Mouse (Mus musculus) intestine, embryonic 14.5 days (tissue): ENCODE data around the gene Frmd4a. TPM values are rescaled to one million over a fixed set of nuclear protein-coding genes. Genes with fewer than 3 reads are reported as not detected.

Experiments
- ATAC-seq: fragments of 200-750 bp; cut with Nextera tagmentation; replicated peaks from 2 replicates; pipeline ENCODE4 v1.8.0; 2017; ENCODE audit warnings: low read depth, moderate number of reproducible peaks, moderate TSS enrichment, moderate library complexity; ENCODE audit not compliant: low FRiP score, low TSS enrichment
- DNase-seq: peaks from one replicate; pipeline ENCODE4 v3.0.0-alpha.2; 2018; ENCODE audit warnings: low spot score
- H3K27ac ChIP-seq: fragments of 300-500 bp; sonication (generic); 2 replicates; pipeline ENCODE4 v1.5.1; 2014; ENCODE audit warnings: low read depth, mild to moderate bottlenecking, control low read depth
- H3K27me3 ChIP-seq: fragments of 300-500 bp; sonication (generic); replicated peaks from 2 replicates; pipeline ENCODE4 v1.6.1; 2014; ENCODE audit warnings: low read length, control low read depth; ENCODE audit not compliant: control insufficient read depth, insufficient read depth
- H3K36me3 ChIP-seq: fragments of 300-500 bp; sonication (generic); 2 replicates; pipeline ENCODE4 v1.6.1; 2014; ENCODE audit warnings: low read length, control low read depth; ENCODE audit not compliant: control insufficient read depth, insufficient read depth
- H3K4me1 ChIP-seq: fragments of 300-500 bp; sonication (generic); replicated peaks from 2 replicates; pipeline ENCODE4 v1.6.1; 2014; ENCODE audit warnings: low read length, control low read depth, mixed read lengths; ENCODE audit not compliant: control insufficient read depth, insufficient read depth
- H3K4me2 ChIP-seq: fragments of 300-500 bp; sonication (generic); 2 replicates; pipeline ENCODE4 v1.6.1; 2014; ENCODE audit warnings: low read length
- H3K4me3 ChIP-seq: fragments of 300-500 bp; sonication (generic); 2 replicates; pipeline ENCODE4 v1.5.1; 2014; ENCODE audit warnings: low read depth, low read length, control low read depth, mixed read lengths
- H3K9ac ChIP-seq: fragments of 300-500 bp; sonication (generic); 2 replicates; pipeline ENCODE4 v1.6.1; 2014; ENCODE audit warnings: mild to moderate bottlenecking, low read length
- H3K9me3 ChIP-seq: fragments of 300-500 bp; sonication (generic); 2 replicates; pipeline ENCODE4 v1.6.1; 2016; ENCODE audit warnings: low read length, control low read depth; ENCODE audit not compliant: control insufficient read depth
- WGBS: fragments of 180-500 bp; shearing (Covaris S2); extraction: QIAGEN DNeasy Blood & Tissue Kit; methylation state at CpG from one replicate; pipeline ENCODE4 v1.1.7; 2014; 5-methylcytosine and 5-hydroxymethylcytosine counted together
- polyA plus RNA-seq: library from polyadenylated mRNA; unstranded; fragments of >200 nt; fragmentation: Nextera tagmentation; extraction: Ambion mirVana; gene quantifications from 2 replicates; pipeline ENCODE4 v1.2.1, GENCODE M21; 2014

Frmd4a gene
- polyA plus RNA-seq: 28.8 and 32.9 TPM in 2 replicates

GRCm38 (mm10) chr2:4017528-4018288, at the start of gene Frmd4a:
TSS of gene Frmd4a (plus strand) at chr2:4017717.
- Histone ChIP-seq H3K9ac (no peak within 1 kb of the TSS), H3K36me3 (no peaks in the 10 kb centered on the region), H3K9me3 (no peaks in the 10 kb centered on the region), H3K4me1 (no peaks in the 10 kb centered on the region; the same call in 1 of the 2 replicates), H3K4me2 (peak within 1 kb of the TSS; percentile 24), H3K27ac (no peak within 1 kb of the TSS), H3K4me3 (no peak within 1 kb of the TSS), H3K27me3 (no peaks in the 10 kb centered on the region)
- WGBS: 31% methylated on average over 8 of the region's 8 CpGs
- no peak for ATAC-seq
- DNase-seq: no peak

GRCm38 (mm10) chr2:3988876-3989275, 28.6 kb upstream of the Frmd4a start:
- 87% methylated on average over 7 of the region's 7 CpGs for WGBS
- ATAC-seq (no peak), DNase-seq (no peak)
- H3K9me3 ChIP-seq: no peaks in the 10 kb centered on the region
- H3K9ac ChIP-seq: no peak overlapping the region
- H3K4me1 ChIP-seq: no peaks in the 10 kb centered on the region
- no peaks in the 10 kb centered on the region for H3K36me3 ChIP-seq
- H3K27ac ChIP-seq: no peak overlapping the region
- H3K27me3 ChIP-seq: no peaks in the 10 kb centered on the region
- H3K4me3 ChIP-seq: no peak overlapping the region
- H3K4me2 ChIP-seq: no peak overlapping the region

DNA sequence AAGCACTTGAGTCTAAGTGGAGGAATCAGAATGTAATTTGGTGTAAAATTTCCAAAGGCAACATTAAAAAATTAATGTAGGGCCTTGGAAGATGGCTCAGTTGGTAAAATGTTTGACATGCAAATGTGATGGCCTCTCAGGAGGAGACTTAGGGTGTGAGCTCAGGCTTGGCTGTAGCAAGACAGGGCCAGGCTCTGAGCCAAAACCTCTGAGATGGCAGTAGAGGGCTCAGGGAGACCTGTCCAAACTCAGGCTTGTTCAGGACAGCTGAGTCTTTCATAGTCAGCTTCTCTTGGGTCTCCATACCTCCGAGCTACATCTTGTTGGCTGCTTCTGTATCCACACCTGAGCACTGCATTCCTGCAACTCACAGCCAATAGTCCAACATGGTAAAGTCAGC, 27.1 kb upstream of the Frmd4a start:
- Histone ChIP-seq H3K27ac (no peak overlapping the region), H3K4me1 (no peaks in the 10 kb centered on the region), H3K9ac (no peak overlapping the region), H3K9me3 (no peaks in the 10 kb centered on the region), H3K27me3 (no peaks in the 10 kb centered on the region), H3K36me3 (no peaks in the 10 kb centered on the region), H3K4me3 (no peak overlapping the region), H3K4me2 (no peak overlapping the region)
- DNase-seq (no peak), ATAC-seq (no peak)
- 89% methylated on average over 1 of the region's 1 CpGs for WGBS

DNA sequence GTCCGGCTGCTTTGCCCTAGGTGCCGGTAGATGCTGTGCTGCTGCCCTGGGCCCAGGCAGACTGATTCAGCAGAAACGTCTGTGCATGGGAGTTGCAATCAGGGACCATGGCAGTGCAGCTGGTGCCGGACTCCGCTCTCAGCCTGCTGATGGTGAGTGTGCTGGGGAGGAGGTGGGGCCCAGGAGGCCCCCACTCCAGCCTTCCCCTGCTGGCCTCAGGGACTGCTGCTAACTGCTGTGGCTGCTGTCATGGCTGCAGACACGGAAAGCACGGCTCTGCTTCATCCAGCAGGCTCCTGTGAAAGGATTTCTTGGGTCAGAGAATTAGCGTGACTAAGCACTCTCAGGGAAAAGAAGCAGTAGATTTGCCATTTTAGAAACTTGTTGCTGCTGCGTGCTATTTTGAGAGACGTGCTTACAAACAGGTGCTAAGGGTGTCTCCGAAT, 937 bp downstream of the Frmd4a start:
- Histone ChIP-seq H3K9me3 (no peaks in the 10 kb centered on the region), H3K4me1 (no peaks in the 10 kb centered on the region; the same call in 1 of the 2 replicates), H3K36me3 (no peaks in the 10 kb centered on the region), H3K4me3 (no peak overlapping the region), H3K27me3 (no peaks in the 10 kb centered on the region), H3K27ac (no peak overlapping the region), H3K4me2 (peak overlapping the region; percentile 24), H3K9ac (no peak overlapping the region)
- DNase-seq (peak; percentile 60), ATAC-seq (0 out of 2 replicates have a peak, but pooled peaks have one; percentile 27)
- WGBS: 28% methylated on average over 11 of the region's 11 CpGs

- H3K9me3 ChIP-seq: no peaks in the 10 kb centered on the region
- H3K27me3 ChIP-seq: no peaks in the 10 kb centered on the region
- H3K27ac ChIP-seq: no peak overlapping the region
- H3K9ac ChIP-seq: no peak overlapping the region
- H3K4me2 ChIP-seq: no peak overlapping the region
- no peaks in the 10 kb centered on the region; the same call in 1 of the 2 replicates for H3K4me1 ChIP-seq
- DNase-seq (no peak), ATAC-seq (no peak)
- no peaks in the 10 kb centered on the region for H3K36me3 ChIP-seq
- 47% methylated on average over 4 of the region's 4 CpGs for WGBS
- no peak overlapping the region for H3K4me3 ChIP-seq
Observed at GRCm38 (mm10) chr2:4018909-4019308, 1.4 kb downstream of the Frmd4a start.

- no peak for DNase-seq
- H3K27ac ChIP-seq: no peak overlapping the region
- H3K36me3 ChIP-seq: no peaks in the 10 kb centered on the region
- ATAC-seq: no peak
- no peak overlapping the region for H3K4me3 ChIP-seq
- no peaks in the 10 kb centered on the region for H3K4me1 ChIP-seq
- H3K27me3 ChIP-seq: no peaks in the 10 kb centered on the region
- H3K4me2 ChIP-seq: no peak overlapping the region
- no peaks in the 10 kb centered on the region for H3K9me3 ChIP-seq
- WGBS: 72% methylated on average over 7 of the region's 7 CpGs
- H3K9ac ChIP-seq: no peak overlapping the region
Observed at GRCm38 (mm10) chr2:4024927-4025326, 7.4 kb downstream of the Frmd4a start.

GRCm38 (mm10) chr2:4029031-4029747, 11.7 kb downstream of the Frmd4a start:
- H3K4me2 ChIP-seq: no peak overlapping the region
- H3K27ac ChIP-seq: no peak overlapping the region
- peak; percentile 6 for DNase-seq
- no peak overlapping the region for H3K9ac ChIP-seq
- H3K9me3 ChIP-seq: no peaks in the 10 kb centered on the region
- 51% methylated on average over 4 of the region's 4 CpGs for WGBS
- no peaks in the 10 kb centered on the region for H3K4me1 ChIP-seq
- no peaks in the 10 kb centered on the region for H3K27me3 ChIP-seq
- no peak overlapping the region for H3K4me3 ChIP-seq
- no peak for ATAC-seq
- H3K36me3 ChIP-seq: no peaks in the 10 kb centered on the region

- ATAC-seq: no peak
- Histone ChIP-seq H3K4me2 (no peak overlapping the region), H3K4me1 (no peaks in the 10 kb centered on the region), H3K27ac (no peak overlapping the region), H3K9ac (no peak overlapping the region), H3K4me3 (no peak overlapping the region), H3K36me3 (no peaks in the 10 kb centered on the region), H3K9me3 (no peaks in the 10 kb centered on the region), H3K27me3 (no peaks in the 10 kb centered on the region)
- WGBS: 78% methylated on average over 4 of the region's 4 CpGs
- DNase-seq: no peak
Observed at GRCm38 (mm10) chr2:4036153-4036589, 18.7 kb downstream of the Frmd4a start.
